Mouse (Mus musculus) MEL (cell line): ENCODE measurements around the gene Map9.

ENCODE experiments used
- CTCF ChIP-seq, 3 experiments: IDR thresholded peaks in 2 of 3; conservative IDR thresholded peaks in 1 of 3; 2 replicates each; pipeline ENCODE4 v1.5.1; 2011 to 2012; ENCODE audit warnings: low read length in 3 of 3, low read depth in 2 of 3, mild to moderate bottlenecking in 2 of 3, improper control_type of control experiment in 1 of 3, inconsistent platforms in 1 of 3, mixed read lengths in 1 of 3, moderate library complexity in 1 of 3; ENCODE audit not compliant: control insufficient read depth in 1 of 3, insufficient read depth in 1 of 3, poor library complexity in 1 of 3, severe bottlenecking in 1 of 3
- NRF1 ChIP-seq: IDR thresholded peaks from 2 replicates; pipeline ENCODE4 v1.6.1; 2014; ENCODE audit warnings: low read depth, mild to moderate bottlenecking, inconsistent platforms, low read length, improper control_type of control experiment, moderate library complexity; ENCODE audit not compliant: poor library complexity, insufficient read depth, severe bottlenecking
- POLR2A ChIP-seq, 2 experiments: IDR thresholded peaks; 2 replicates each; pipeline ENCODE4 v1.6.1; 2011 to 2012; ENCODE audit warnings: low read length in 2 of 2, mild to moderate bottlenecking in 2 of 2, control low read depth in 1 of 2, improper control_type of control experiment in 1 of 2, low read depth in 1 of 2, moderate library complexity in 1 of 2; ENCODE audit not compliant: control insufficient read depth in 1 of 2, insufficient read depth in 1 of 2, poor library complexity in 1 of 2

DNA sequence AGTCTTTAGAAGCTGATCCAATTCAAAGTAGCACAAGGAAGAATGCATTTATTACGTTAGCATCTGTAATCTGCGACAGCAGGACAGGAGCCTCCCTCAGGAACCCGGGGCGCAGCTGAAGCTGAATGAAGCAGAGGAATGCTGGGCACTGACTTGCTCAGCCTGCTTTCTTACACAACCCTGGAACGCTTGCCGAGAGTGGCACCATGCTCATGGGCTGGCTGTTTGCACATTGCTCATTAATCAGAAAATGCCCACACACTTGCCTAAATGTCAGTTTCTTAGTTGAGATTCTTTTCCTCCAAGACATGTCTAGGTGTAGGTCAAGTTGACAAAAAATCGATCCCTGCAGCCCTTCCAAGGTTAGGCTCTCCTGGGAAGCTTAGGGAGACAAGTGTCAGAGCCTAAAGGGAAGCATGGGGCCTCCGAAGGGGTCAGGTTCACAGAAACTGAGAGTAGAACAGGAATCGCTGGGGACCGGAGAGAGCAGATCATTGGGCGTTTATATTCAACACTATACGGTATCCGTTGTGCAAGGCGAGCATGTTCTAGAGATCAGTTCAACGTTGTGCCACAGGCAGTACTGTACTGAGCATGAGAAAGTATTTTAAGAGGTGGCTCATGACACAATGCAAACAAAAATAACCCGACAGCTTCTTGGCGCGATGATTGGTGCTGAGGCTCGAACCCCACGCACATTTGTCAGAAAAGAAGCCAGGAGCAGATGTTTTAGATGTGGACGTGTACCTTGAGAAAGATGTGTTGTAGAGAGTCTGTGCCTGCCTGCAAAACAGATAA, 11.4 kb downstream of the Map9 start:
- TF ChIP-seq NRF1, result no peak
- no peak for TF ChIP-seq POLR2A (IDR thresholded peaks at IDR 0.05; ENCODE audit: control insufficient read depth in 1 of 2, insufficient read depth in 1 of 2, low read depth in 1 of 2, low read length in 2 of 2, poor library complexity in 1 of 2)
- no peak for TF ChIP-seq CTCF (IDR thresholded peaks at IDR 0.05 in 2 of 3, conservative IDR thresholded peaks at IDR 0.05 in 1 of 3; ENCODE audit: control insufficient read depth in 1 of 3, insufficient read depth in 1 of 3, low read depth in 2 of 3, low read length in 3 of 3, poor library complexity in 1 of 3, severe bottlenecking in 1 of 3)
